Mouse (Mus musculus) G1E (cell line): ENCODE results near the gene Kndc1. TPM values are rescaled to one million over a fixed set of nuclear protein-coding genes. Genes with fewer than 3 reads are reported as not detected.

Experiments
- ATAC-seq: 2 replicates; pipeline ENCODE4 v1.8.0; 2016; ENCODE audit warnings: mild to moderate bottlenecking; ENCODE audit not compliant: insufficient number of reproducible peaks, poor library complexity, low FRiP score, severe bottlenecking; ENCODE audit errors: extremely low read depth
- DNase-seq: peaks from one replicate; pipeline ENCODE4 v3.0.0; 2012; ENCODE audit warnings: low spot score
- H3K27me3 ChIP-seq: 2 replicates; pipeline ENCODE4 v1.6.1; 2012; ENCODE audit warnings: mild to moderate bottlenecking, low read length, inconsistent platforms; ENCODE audit not compliant: insufficient read depth
- H3K36me3 ChIP-seq: replicated peaks from 2 replicates; pipeline ENCODE3; 2012; ENCODE audit warnings: mild to moderate bottlenecking, inconsistent platforms
- H3K4me1 ChIP-seq: 2 replicates; pipeline ENCODE4 v1.6.1; 2012; ENCODE audit warnings: low read depth, low read length, inconsistent platforms, mixed read lengths; ENCODE audit not compliant: insufficient read depth
- H3K4me3 ChIP-seq: 2 replicates; pipeline ENCODE4 v1.5.1; 2012; ENCODE audit warnings: low read depth, mild to moderate bottlenecking, inconsistent platforms, low read length, moderate library complexity, mixed read lengths
- H3K9me3 ChIP-seq: replicated peaks from 2 replicates; pipeline ENCODE4 v1.6.1; 2012; ENCODE audit warnings: inconsistent platforms
- CTCF ChIP-seq: IDR thresholded peaks from 2 replicates; pipeline ENCODE4 v1.5.1; 2012; ENCODE audit warnings: low read depth, low read length, inconsistent platforms, mixed read lengths
- GATA1 ChIP-seq: IDR thresholded peaks from 2 replicates; pipeline ENCODE4 v1.6.1; 2012; ENCODE audit warnings: borderline replicate concordance, low read length, inconsistent platforms, mixed read lengths
- GATA2 ChIP-seq: IDR thresholded peaks from 2 replicates; pipeline ENCODE4 v1.6.1; 2012; ENCODE audit warnings: low read depth, low read length, inconsistent platforms, borderline replicate concordance
- POLR2AphosphoS5 ChIP-seq: IDR thresholded peaks from 2 replicates; pipeline ENCODE4 v1.6.1; 2012; ENCODE audit warnings: low read depth, low read length, inconsistent platforms; ENCODE audit not compliant: insufficient replicate concordance
- TAL1 ChIP-seq: conservative IDR thresholded peaks from 2 replicates; pipeline ENCODE4 v1.6.1; 2012; ENCODE audit warnings: low read depth, low read length, inconsistent platforms, mixed read lengths
- polyA plus RNA-seq: library from polyadenylated mRNA; stranded (reverse); fragments of >175 nt; gene quantifications from 2 replicates; pipeline ENCODE4 v1.2.3, GENCODE M21; 2012
- total RNA-seq, 2 experiments: library from RNA; stranded (forward) in 1 of 2; stranded (reverse) in 1 of 2; fragments of 200-1000 nt in 1 of 2; fragments of >200 nt in 1 of 2; fragmentation: Nextera tagmentation in 1 of 2; gene quantifications; 2 replicates each; pipeline ENCODE4 v1.2.3; 2014 to 2017

Kndc1 gene
- total and polyA plus RNA-seq, 3 experiments, result 0.38 TPM; not detected in 2

GRCm38 (mm10) chr7:139900456-139900855, 6.0 kb downstream of the Kndc1 start:
- Histone ChIP-seq H3K36me3 (no peaks in the 10 kb centered on the region), H3K9me3 (peaks cover 14% of the 10 kb centered on the region), H3K4me1 (no peaks in the 10 kb centered on the region), H3K27me3 (peaks cover 2% of the 10 kb centered on the region; the same call in 1 of the 2 replicates), H3K4me3 (no peak overlapping the region)
- DNase-seq (no peak), ATAC-seq (no peak)
- no peak for TF ChIP-seq TAL1
- no peak for TF ChIP-seq POLR2AphosphoS5
- no peak for TF ChIP-seq GATA2
- no peak for TF ChIP-seq CTCF
- TF ChIP-seq GATA1, result no peak

- no peaks in the 10 kb centered on the region for H3K4me1 ChIP-seq
- TF ChIP-seq POLR2AphosphoS5 (no peak), GATA1 (no peak), TAL1 (no peak), CTCF (no peak), GATA2 (no peak)
- ATAC-seq (no peak), DNase-seq (no peak)
- no peaks in the 10 kb centered on the region for H3K36me3 ChIP-seq
- peaks cover 14% of the 10 kb centered on the region for H3K9me3 ChIP-seq
- no peak overlapping the region for H3K4me3 ChIP-seq
- H3K27me3 ChIP-seq, result peaks cover 2% of the 10 kb centered on the region; the same call in 1 of the 2 replicates
Observed at GRCm38 (mm10) chr7:139900896-139901295, 6.4 kb downstream of the Kndc1 start.

GRCm38 (mm10) chr7:139901981-139902380, 7.5 kb downstream of the Kndc1 start:
- no peak overlapping the region for H3K4me3 ChIP-seq
- ATAC-seq (no peak), DNase-seq (no peak)
- peaks cover 16% of the 10 kb centered on the region for H3K9me3 ChIP-seq
- H3K4me1 ChIP-seq, result no peaks in the 10 kb centered on the region
- peaks cover 2% of the 10 kb centered on the region; the same call in 1 of the 2 replicates for H3K27me3 ChIP-seq
- TF ChIP-seq POLR2AphosphoS5, result no peak
- no peak for TF ChIP-seq CTCF
- no peak for TF ChIP-seq TAL1
- TF ChIP-seq GATA2, result no peak
- TF ChIP-seq GATA1, result no peak
- H3K36me3 ChIP-seq, result no peaks in the 10 kb centered on the region

- ATAC-seq, result no peak
- H3K4me3 ChIP-seq, result no peak overlapping the region
- no peak for DNase-seq
Observed at GRCm38 (mm10) chr7:139905261-139905660, 10.8 kb downstream of the Kndc1 start.

GRCm38 (mm10) chr7:139905661-139906060, 11.2 kb downstream of the Kndc1 start:
- Histone ChIP-seq H3K36me3 (no peaks in the 10 kb centered on the region), H3K9me3 (peaks cover 22% of the 10 kb centered on the region), H3K4me3 (no peak overlapping the region), H3K4me1 (no peaks in the 10 kb centered on the region), H3K27me3 (peaks cover 2% of the 10 kb centered on the region; the same call in 1 of the 2 replicates)
- ATAC-seq, result no peak
- TF ChIP-seq GATA1, result no peak
- no peak for TF ChIP-seq GATA2
- TF ChIP-seq TAL1, result no peak
- no peak for TF ChIP-seq POLR2AphosphoS5
- no peak for TF ChIP-seq CTCF
- DNase-seq, result no peak

More at GRCm38 (mm10) chr7:139905261-139905660, 10.8 kb downstream of the Kndc1 start:
- peaks cover 25% of the 10 kb centered on the region for H3K9me3 ChIP-seq
- TF ChIP-seq CTCF, result no peak
- TF ChIP-seq POLR2AphosphoS5, result no peak
- TF ChIP-seq GATA2, result no peak
- TF ChIP-seq TAL1, result no peak
- TF ChIP-seq GATA1, result no peak
- peaks cover 2% of the 10 kb centered on the region; the same call in 1 of the 2 replicates for H3K27me3 ChIP-seq
- no peaks in the 10 kb centered on the region for H3K4me1 ChIP-seq
- no peaks in the 10 kb centered on the region for H3K36me3 ChIP-seq

GRCm38 (mm10) chr7:139908176-139908575, 13.7 kb downstream of the Kndc1 start:
- no peaks in the 10 kb centered on the region for H3K4me1 ChIP-seq
- H3K4me3 ChIP-seq, result no peak overlapping the region

More at GRCm38 (mm10) chr7:139908176-139908575, 13.7 kb downstream of the Kndc1 start:
- H3K36me3 ChIP-seq, result no peaks in the 10 kb centered on the region
- no peak for TF ChIP-seq GATA1
- TF ChIP-seq CTCF, result no peak
- no peak for TF ChIP-seq GATA2
- no peak for TF ChIP-seq TAL1
- no peak for TF ChIP-seq POLR2AphosphoS5
- peaks cover 21% of the 10 kb centered on the region for H3K9me3 ChIP-seq
- ATAC-seq, result no peak
- H3K27me3 ChIP-seq, result no peaks in the 10 kb centered on the region
- DNase-seq, result no peak
